ENCODE assay signal across 15 mouse cellular contexts in the genomic region with DNA sequence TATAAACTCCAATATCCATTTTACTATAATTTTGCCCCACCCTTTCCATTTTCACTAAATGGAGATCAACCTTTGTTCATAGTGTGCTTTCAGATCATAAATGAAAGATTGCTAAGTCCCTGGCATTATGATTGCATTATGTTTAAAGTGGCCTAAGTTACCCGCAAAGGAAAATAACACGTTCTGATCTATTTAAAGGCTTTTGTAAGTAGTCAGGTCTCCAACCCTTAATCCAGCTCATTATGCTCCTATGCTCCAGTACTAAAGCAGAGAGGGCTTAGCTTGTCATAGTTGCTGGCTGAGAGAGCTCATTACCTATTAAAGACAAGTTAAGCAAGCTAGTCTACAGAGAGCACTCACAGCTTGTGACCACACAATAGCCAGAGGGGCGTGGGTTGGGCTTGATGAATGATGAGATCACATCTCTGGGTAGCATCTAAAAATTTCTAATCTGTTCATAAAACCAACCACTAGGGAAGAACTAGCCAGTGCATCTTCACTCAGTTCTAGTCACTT.
"Had no signal": no experiment of that assay in that cellular context is flagged by ENCODE, and none has a peak within 500 bp of the region (broad histone marks: within the 10 kb centered on the region; RNA-seq: fewer than 3 reads in every experiment).

No protein-coding gene starts in this region.

- H3K4me1 ChIP-seq: midbrain, embryonic 12.5 days; midbrain, embryonic 15.5 days; neural tube, embryonic 12.5 days; neural tube, embryonic 15.5 days had no signal

- H3K9ac ChIP-seq: liver, embryonic 14.5 days; liver, postnatal 0 days; lung, embryonic 14.5 days; midbrain, embryonic 12.5 days; midbrain, embryonic 15.5 days; neural tube, embryonic 12.5 days; neural tube, embryonic 15.5 days had no signal

- ATAC-seq: liver, postnatal 0 days; lung, postnatal 0 days; midbrain, embryonic 15.5 days had no signal

- H3K4me2 ChIP-seq: lung, embryonic 14.5 days; midbrain, embryonic 12.5 days; midbrain, embryonic 15.5 days; neural tube, embryonic 12.5 days; neural tube, embryonic 15.5 days had no signal

- H3K27me3 ChIP-seq: midbrain, embryonic 12.5 days; midbrain, embryonic 15.5 days; neural tube, embryonic 12.5 days; neural tube, embryonic 15.5 days had no signal

- H3K4me3 ChIP-seq: midbrain, embryonic 12.5 days; midbrain, embryonic 15.5 days; neural tube, embryonic 12.5 days; neural tube, embryonic 15.5 days had no signal

- H3K36me3 ChIP-seq: midbrain, embryonic 12.5 days; midbrain, embryonic 15.5 days; neural tube, embryonic 12.5 days; neural tube, embryonic 15.5 days had no signal

- H3K9me3 ChIP-seq: midbrain, embryonic 12.5 days; midbrain, embryonic 15.5 days; neural tube, embryonic 12.5 days; neural tube, embryonic 15.5 days had no signal

- H3K27ac ChIP-seq: liver, embryonic 14.5 days; macrophage; midbrain, embryonic 12.5 days; midbrain, embryonic 15.5 days; neural tube, embryonic 12.5 days; neural tube, embryonic 15.5 days had no signal

- DNase-seq: kidney, adult 18-20 months; kidney, adult 9 months; kidney, postnatal 14 days; kidney, postnatal 4 days; liver, postnatal 0 days; lung, embryonic 14.5 days; thymus, adult 18-20 months; thymus, postnatal 36 days had no signal
